In the genomic region with DNA sequence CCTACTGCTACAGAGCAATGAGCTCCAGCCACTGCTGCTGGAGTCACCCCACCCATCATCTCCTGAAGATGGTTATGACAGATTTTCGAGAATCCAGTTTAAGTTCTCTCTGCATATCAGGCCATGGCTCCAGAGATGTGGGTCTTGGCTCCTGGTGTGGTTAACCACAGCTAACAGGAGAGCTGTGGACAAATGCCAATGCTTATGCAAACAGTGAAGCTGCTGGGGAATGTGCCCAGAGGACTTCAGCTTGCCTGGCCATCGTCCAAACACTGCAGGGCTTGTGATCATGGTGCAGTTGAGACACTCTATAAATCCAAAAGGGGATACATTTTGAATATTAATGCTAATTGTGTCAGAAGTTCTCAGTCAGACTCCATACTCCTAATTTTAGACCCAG, we compare ENCODE assay signal across 9 mouse cellular contexts.
DNase-seq lines count a peak whose midpoint lies in the region; ATAC-seq and TF ChIP-seq lines count a peak whose summit lies in the region.
"Had no signal": no experiment of that assay in that cellular context is flagged by ENCODE, and none has a peak within 500 bp of the region (broad histone marks: within the 10 kb centered on the region; RNA-seq: fewer than 3 reads in every experiment).

No protein-coding gene starts in this region.

- no peak for TF ChIP-seq POLR2A in limb, embryonic 14.5 days (IDR thresholded peaks at IDR 0.05; ENCODE audit: borderline replicate concordance, extremely low read depth, insufficient read depth, insufficient read length)

- WGBS in limb, embryonic 14.5 days, result 50% methylated on average over 2 of the region's 2 CpGs
- 82% methylated on average over 2 of the region's 2 CpGs for WGBS in limb, embryonic 10.5 days

- 0 out of 2 replicates have a peak, but pooled peaks cover 5% of the 10 kb centered on the region for H3K4me1 ChIP-seq in limb, embryonic 14.5 days (ENCODE audit: control insufficient read depth, insufficient read depth, low read length)
- no peaks in the 10 kb centered on the region for H3K4me1 ChIP-seq in limb, embryonic 10.5 days

- no peaks in the 10 kb centered on the region for H3K27me3 ChIP-seq in limb, embryonic 14.5 days (ENCODE audit: control insufficient read depth, insufficient read depth, low read length)
- no peaks in the 10 kb centered on the region for H3K27me3 ChIP-seq in limb, embryonic 10.5 days (ENCODE audit: low read depth, poor library complexity, severe bottlenecking)
- H3K27me3 ChIP-seq: neural tube, embryonic 12.5 days had no signal

- no peak overlapping the region for H3K4me2 ChIP-seq in limb, embryonic 14.5 days (replicated peaks; ENCODE audit: low read depth, low read length, severe bottlenecking)
- H3K4me2 ChIP-seq: neural tube, embryonic 12.5 days had no signal

- H3K9me3 ChIP-seq in limb, embryonic 14.5 days (ENCODE audit: control insufficient read depth, low read length), result no peaks in the 10 kb centered on the region
- no peaks in the 10 kb centered on the region for H3K9me3 ChIP-seq in limb, embryonic 10.5 days (replicated peaks)
- H3K9me3 ChIP-seq: neural tube, embryonic 12.5 days had no signal

- ATAC-seq in limb, embryonic 14.5 days (ENCODE audit: low FRiP score, low read depth), result no peak
- no peak for ATAC-seq in monocyte, adult 5-6 weeks (replicated peaks; ENCODE audit: insufficient number of reproducible peaks, low FRiP score, low TSS enrichment, poor library complexity, severe bottlenecking)

- H3K9ac ChIP-seq in limb, embryonic 14.5 days (ENCODE audit: low read depth, low read length, severe bottlenecking), result no peak overlapping the region
- H3K9ac ChIP-seq: neural tube, embryonic 12.5 days had no signal

- H3K36me3 ChIP-seq in limb, embryonic 14.5 days (ENCODE audit: control insufficient read depth, insufficient read depth, low read length), result no peaks in the 10 kb centered on the region
- H3K36me3 ChIP-seq in limb, embryonic 10.5 days, result no peaks in the 10 kb centered on the region
- H3K36me3 ChIP-seq: neural tube, embryonic 12.5 days had no signal

- H3K4me3 ChIP-seq in limb, embryonic 14.5 days (replicated peaks; ENCODE audit: low read length), result no peak overlapping the region
- H3K4me3 ChIP-seq in limb, embryonic 10.5 days, result no peak overlapping the region
- H3K4me3 ChIP-seq: left cerebral cortex, adult 2 months; neural tube, embryonic 12.5 days had no signal

- intact Hi-C loops in heart, postnatal 36 days (cut with DNase I), result no loop called here

- no peak overlapping the region for H3K27ac ChIP-seq in limb, embryonic 14.5 days (replicated peaks; ENCODE audit: low read depth, low read length)
- H3K27ac ChIP-seq in limb, embryonic 10.5 days, result no peak overlapping the region
- H3K27ac ChIP-seq: left cerebral cortex, adult 2 months; neural tube, embryonic 12.5 days had no signal

- peak; percentile 69 for DNase-seq in limb, embryonic 14.5 days (ENCODE audit: low spot score)
- DNase-seq in limb, embryonic 10.5 days (ENCODE audit: low spot score), result no peak
- peak; percentile 22 to 59 for DNase-seq in adrenal gland, postnatal 36 days
- DNase-seq in heart, postnatal 36 days, result peak; percentile 22 to 41
- peak; percentile 84 for DNase-seq in lung, postnatal 36 days
- DNase-seq in neural tube, embryonic 10.5 days (ENCODE audit: extremely low spot score, low spot score), result no peak

Comparison
In these comparisons a context has a peak if more than half of its experiments do, and no peak if none do; other contexts are left out.
1. DNase-seq: peak in limb, embryonic 14.5 days (single experiment), adrenal gland, postnatal 36 days (2 of 2), heart, postnatal 36 days (2 of 2) and lung, postnatal 36 days (single experiment); none in limb, embryonic 10.5 days (single experiment) and neural tube, embryonic 10.5 days (single experiment).